Mouse (Mus musculus): ENCODE data around the gene Slc43a2.

Slc43a2 gene

DNA sequence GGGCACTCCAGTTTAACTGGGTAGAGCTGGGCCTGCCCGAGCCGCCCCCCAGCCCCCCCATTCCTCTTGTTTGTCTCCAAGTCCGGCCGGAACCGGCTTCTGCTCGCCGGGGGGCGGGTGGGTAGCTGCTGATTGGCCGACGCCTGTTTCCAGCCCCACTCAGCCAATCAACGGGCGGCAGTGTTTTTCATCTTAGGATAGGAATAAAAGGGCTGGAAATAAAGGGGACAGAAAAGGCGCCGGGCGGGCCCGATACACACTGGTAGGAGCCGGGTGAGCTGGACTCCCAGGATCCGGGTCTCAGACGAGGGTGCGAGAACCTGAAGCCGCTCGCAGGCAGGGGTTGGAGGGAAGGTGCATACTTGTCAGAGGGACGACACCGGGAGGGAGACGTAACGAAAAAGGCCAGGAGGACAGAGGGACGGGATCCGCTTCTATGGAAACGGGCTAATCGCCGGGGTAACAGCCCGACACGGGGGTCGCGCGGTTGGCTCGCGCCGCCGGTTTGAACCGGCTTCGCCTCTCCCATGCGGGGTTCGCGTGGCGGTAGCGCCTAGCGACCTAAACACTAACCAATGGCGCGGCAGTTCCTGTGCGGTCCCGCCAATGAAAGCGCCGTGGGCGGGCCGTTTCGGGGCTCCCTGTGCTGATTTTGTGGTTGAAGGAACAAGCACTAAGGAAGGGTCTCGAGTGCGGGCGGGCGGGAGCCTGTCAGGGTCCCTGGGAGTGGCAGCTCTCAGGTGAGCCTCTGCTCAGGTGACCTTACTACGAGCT lies at the start of gene Slc43a2:
TSS of gene Slc43a2 (plus strand) at position 226 of the 774 bp plus-strand sequence.
- DNase-seq (ENCODE audit: low spot score), result peak; percentile 95

DNA sequence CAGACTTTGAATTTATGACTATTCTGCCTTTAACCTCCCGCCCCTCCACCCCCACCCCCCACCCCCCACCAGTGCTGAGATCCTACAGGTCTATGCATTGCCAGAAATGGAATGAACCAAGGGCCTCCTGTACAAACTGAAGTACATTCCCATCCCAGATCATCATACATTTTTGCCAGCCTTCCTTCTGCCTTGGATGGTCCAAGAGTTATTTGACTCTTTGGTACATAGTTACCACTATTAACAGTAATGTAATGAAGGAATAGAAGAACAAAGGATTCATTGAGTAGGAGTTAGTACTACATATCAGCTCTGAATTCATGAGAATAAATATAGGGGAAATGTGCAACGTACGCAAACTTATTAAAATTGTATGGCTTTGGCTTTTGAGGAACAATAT lies 45.3 kb upstream of the Slc43a2 start:
- no peak for DNase-seq (ENCODE audit: low spot score)

DNA sequence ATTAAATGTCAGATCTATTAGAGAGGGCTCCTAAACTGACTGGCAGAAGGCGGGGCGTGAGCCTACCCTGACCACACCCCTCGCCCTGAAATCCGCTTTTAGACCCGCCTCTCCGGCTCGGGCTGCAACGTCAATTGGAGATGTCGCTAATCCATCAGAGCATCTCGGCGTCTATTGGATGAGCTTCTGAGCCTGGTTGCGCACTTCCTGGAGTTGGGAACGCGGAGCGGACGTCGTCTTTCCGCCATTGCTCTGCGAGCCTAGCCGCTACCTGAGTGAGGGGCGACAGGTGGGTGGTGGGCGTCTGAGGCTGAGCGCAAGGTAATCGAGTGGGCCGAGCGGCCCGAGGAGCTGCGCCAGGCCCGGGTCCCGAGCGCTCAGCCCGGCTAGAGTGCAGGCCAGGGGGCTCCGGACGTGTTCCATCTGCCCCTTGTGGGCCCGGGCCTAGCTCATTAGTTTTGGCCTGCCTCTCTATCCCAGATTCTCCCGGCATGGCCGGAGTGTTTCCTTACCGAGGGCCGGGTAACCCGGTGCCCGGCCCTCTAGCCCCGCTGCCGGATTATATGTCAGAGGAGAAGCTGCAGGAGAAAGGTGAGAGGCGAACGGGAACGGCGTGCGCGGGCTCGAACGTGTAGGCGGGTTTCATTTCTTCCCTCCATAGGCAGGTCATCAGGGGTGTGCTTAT lies 44.8 kb upstream of the Slc43a2 start, which contains the start of gene Prpf8:
TSS of gene Prpf8 (plus strand) at position 216 of the 685 bp plus-strand sequence.
- peak; percentile 95 for DNase-seq (ENCODE audit: low spot score)

DNA sequence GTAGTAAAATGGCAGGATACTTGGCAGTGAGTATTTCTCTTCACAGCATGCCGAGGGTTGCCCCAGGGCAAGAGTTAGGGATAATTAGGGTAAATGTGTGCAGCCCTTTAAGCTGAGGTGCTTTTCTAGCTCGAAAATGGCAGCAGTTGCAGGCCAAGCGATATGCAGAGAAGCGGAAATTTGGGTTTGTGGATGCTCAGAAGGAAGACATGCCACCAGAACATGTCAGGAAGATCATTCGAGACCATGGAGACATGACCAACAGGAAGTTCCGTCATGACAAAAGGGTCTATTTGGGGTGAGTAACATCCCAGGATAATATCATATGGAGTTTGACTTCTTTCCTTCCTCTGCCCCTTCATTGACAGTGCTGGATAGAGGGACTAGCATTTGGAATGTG lies 44.0 kb upstream of the Slc43a2 start:
- DNase-seq (ENCODE audit: low spot score), result no peak

DNA sequence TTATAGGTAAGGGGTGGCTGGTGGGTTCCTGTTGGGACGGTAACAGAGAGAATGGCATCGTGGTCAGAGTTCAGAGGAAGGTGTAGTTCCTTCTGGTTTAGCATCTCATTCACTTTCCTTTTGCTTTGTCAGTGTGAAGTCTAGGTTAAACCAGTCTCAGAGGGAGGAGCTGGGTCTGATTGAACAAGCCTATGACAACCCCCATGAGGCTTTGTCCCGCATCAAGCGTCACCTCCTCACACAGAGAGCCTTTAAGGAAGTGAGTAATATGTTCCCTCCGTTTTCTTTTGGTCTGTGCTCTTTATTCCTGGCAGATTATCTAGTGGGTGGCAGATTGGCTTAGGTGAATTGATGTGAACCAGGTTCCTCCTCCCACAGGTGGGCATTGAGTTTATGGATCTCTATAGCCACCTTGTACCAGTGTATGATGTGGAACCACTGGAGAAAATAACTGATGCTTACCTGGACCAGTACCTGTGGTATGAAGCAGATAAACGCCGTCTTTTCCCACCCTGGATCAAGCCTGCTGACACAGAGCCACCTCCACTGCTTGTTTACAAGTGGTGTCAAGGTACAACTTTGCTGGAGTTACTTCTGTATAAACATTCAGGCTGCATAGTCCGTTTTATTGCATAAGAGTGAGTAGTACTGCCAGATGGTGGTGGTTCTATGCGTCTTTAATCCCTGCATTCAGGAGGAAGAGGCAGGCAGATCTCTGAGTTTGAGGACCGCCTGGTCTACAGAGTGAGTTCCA lies 37.0 kb upstream of the Slc43a2 start:
- DNase-seq (ENCODE audit: low spot score), result no peak

DNA sequence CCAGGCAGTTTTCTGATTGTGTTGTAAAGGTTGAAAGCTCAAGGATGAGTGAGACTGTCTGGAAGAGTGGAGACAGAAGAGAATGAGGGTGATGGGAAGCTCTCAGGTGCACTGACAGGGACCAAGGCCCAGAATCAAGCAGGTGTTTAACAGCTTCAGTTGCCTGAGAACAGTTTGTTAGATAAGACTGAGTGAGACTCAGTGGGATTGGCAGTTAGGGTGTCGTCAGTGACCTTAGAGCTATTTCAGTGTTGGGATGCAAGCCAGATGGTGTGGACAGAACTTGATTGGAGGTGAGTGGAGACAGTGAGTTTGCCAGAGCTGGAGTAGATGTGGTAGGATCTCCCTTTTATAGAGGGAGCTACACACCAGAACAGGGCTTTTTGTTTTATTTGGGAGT lies 33.4 kb upstream of the Slc43a2 start:
- DNase-seq (ENCODE audit: low spot score), result no peak

DNA sequence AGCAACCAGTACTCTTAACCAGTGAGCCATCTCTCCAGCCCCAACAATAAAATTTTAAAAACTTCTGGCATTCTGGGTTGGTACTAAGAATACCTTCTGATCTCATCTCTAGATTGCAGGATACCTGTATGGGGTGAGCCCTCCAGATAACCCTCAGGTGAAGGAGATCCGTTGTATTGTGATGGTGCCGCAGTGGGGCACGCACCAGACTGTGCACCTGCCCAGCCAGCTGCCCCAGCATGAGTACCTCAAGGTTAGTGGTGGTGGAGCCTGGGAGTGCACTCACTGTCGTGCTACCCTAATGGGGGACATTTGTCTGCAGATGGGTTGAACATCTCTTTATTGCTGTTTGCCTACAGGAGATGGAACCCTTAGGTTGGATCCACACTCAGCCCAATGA lies 23.3 kb upstream of the Slc43a2 start:
- no peak for DNase-seq (ENCODE audit: low spot score)

DNA sequence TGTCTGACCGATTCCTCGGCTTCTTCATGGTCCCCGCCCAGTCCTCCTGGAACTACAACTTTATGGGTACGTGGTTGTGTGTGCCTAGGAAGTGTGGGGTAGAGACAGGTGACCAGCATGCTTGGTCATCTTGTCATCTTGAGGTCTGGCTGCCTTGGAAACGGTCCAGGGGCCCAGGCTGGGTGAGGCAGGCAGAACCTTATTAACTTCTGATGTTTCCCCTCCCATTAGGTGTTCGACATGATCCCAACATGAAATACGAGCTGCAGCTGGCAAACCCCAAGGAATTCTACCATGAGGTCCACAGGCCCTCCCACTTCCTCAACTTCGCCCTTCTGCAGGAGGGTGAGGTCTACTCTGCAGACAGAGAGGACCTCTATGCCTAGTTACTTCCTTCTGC lies 22.6 kb upstream of the Slc43a2 start:
- no peak for DNase-seq (ENCODE audit: low spot score)

DNA sequence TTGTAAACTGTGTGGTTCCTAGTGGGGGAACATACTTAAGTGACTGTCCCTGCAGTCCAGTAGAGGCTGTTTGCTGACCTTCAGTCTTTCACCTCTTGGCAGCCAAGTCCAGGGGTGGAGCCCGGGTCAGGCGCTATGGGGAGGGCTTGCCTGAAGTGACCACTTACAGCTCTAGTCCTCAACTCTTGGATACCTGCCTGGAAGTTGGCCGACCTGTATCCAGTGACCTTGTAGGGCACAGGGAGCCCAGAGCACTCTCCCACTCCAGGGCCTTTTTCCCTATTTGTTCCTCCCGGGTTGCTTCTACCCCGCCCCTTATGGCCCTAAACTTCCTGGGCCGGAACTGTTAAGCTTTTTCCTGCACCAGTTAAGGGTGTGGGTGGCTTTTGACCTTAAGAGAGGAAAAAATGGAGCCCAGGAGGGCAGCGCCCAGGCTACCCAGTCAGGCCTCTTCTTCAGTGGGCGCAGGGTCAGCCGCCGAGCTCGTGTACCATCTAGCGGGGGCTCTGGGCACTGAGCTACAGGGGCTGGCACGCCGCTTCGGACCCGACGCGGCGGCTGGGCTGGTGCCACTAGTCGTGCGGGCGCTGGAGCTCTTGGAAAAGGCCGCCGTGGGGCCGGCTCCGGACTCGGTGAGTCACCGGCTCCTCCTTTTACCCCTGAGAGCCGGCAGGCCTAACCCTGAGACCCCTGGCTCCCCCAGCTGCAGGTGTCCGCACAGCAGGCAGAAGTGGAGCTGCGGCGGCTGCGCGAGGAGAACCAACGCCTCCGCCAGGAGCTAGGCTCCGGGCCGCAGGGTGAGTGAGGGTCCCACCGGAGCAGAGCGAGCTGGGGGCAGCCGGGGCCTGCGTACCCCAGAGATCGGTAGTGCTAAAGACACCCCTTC lies 21.5 kb upstream of the Slc43a2 start, which contains the start of gene Rilp:
TSS of gene Rilp (plus strand) at position 354 of the 886 bp plus-strand sequence.
- peak; percentile 78 for DNase-seq (ENCODE audit: low spot score)

DNA sequence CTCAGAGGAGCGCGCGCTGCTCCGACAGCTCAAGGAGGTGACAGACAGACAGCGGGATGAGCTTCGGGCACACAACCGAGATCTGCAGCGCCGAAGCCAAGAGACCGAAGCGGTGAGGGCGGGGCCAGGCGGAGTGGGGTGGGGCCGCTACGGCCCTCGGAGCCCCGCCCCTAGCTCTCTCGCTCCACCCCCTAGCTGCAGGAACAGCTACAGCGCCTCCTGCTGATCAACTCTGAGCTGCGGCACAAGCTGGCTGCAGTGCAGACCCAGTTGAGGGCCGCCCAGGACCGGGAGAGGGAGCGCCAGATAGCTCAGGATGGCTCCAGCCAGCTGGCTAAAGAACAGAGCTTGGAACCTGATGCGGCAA lies 20.9 kb upstream of the Slc43a2 start:
- peak; percentile 99 for DNase-seq (ENCODE audit: low spot score)

DNA sequence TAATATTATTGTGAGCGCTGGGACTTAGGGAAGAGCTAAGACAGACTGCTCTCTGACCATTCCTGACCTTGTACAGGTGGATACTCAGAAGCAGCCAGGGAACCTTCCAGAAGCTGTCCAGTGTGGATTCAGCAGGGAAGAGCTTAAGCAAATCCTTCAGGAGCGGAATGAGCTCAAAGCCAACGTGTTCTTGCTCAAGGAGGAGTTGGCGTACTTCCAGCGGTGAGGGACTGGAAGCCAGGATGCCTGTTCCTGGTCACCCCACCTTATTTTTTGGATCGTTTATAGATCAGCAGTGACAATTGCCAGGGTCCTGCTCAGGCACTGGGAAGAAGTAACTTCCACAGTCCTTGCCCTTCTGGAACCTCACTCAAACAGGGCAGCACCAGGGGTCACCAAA lies 20.3 kb upstream of the Slc43a2 start:
- DNase-seq (ENCODE audit: low spot score), result peak; percentile 83

DNA sequence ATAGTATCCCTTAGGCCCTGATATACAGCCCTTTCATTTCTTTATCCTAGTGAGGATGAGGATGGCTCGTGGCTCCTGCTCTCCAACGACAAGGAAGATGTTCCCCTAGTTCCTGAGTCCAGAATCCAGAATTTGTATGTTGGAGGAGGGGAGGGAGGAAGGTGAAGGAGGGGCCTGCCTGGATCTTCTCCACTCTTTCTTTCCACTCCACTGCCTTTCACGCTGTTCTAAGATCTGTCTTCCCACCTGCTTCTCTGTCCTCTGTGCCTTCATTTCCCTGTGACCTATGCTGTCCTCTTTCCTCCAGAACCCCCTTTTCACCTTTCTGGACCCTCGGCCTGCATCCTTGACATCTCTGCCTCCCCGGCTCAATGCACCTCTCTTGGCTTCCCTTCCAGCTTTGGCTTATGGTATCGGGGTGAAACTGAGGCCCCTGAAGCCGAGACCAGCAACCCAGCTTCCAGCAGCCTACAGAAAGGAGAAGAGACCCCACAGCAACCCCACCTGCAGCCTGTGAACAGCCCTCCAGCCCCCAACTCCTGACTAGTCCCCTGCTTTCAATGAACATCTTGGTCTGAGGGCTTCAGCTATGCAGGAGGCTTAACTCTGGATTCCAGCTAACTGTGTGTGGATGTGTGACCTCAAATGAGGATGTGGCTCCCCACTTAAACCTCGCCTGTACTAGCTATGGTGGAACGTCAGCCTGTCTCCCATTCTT lies 19.0 kb upstream of the Slc43a2 start:
- no peak for DNase-seq (ENCODE audit: low spot score)

DNA sequence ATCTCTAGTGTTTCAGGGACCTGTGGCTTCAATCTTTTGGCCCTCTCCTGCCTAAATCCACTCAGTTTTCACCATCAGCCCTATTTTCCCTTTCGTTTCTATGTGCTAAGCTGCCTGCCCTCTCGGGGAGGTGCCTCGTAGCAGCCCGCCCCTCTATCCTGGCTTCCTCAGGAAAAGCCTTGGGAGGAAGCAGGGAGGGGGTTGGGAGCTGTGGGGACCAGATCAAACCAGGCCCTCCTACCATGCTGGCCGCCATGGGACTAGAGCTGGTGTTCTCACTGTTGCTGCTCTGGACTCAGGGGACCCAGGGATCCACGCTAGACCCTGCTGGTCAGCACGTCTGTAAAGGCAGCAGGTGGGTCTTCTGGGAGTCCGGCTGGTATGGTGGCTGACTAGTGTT lies 18.2 kb upstream of the Slc43a2 start, which contains the start of gene Scarf1:
TSS of gene Scarf1 (plus strand) at position 205 of the 400 bp plus-strand sequence.
- no peak for DNase-seq (ENCODE audit: low spot score)

DNA sequence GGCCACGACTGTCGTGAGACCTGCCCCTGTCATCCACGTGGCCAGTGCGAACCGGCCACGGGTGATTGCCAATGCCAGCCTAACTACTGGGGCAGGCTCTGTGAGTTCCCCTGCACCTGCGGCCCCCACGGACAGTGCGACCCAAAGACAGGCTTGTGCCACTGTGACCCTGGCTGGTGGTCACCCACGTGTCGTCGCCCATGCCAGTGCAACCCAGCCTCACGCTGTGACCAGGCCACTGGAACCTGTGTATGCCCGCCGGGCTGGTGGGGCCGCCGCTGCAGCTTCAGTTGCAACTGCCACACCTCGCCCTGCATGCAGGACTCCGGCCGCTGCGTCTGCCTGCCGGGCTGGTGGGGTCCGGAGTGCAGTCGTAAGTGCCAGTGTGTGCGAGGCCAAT lies 16.3 kb upstream of the Slc43a2 start:
- no peak for DNase-seq (ENCODE audit: low spot score)

DNA sequence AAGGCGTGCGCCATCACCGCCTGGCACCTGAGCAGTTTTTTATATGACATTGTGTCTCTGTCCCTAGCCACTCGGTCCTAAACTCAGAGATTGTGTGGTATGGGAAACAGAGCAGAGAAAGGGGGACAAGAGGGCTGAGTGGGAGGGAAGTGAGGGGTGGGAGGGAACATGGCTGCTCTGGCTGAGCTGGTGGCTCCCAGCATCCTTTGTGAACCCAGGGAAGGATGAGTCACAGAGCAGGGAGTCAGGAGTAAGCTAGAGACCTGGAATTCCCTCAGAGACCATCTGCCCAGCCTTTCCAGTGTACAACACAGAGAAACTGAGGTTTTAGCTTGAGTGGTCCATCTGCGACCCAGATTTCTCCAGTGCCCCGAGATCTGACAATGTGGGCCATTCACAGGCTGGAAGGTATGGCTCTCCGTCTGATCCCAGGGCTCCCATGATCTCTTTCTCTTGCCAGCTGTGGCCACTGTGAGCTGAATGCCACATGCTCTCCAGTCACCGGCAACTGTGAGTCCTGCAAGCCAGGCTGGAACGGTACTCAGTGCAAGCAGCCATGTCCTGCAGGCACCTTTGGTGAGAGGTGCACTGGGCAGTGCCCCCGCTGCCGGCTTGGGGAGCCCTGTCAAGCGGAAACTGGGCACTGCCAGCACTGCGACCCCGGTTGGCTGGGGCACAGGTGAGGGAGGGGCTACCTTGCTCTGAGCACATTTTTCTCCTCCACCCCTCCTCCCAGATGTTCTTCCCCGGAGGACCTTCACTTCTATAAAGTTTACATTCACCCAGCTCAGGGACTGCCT lies 11.5 kb upstream of the Slc43a2 start:
- no peak for DNase-seq (ENCODE audit: low spot score)

DNA sequence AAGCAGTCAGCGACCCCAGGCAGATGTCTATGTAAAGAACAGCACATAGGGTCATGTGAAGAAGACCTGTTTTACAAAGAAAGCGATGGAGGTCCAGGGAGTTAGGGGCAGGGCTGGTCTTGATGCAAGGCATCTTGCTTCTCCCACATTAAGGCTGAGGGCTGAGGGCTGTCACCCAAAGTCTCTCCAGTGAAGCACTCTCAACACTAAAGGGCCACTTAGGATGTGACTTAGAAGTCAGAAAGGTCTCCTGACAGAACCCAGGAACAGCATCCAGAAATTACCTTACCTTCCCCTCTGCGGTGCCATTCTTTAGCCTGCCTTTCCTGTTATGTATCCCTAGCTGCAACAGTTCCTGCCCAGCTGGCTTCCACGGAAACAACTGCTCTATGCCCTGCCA lies 9.9 kb upstream of the Slc43a2 start:
- no peak for DNase-seq (ENCODE audit: low spot score)

DNA sequence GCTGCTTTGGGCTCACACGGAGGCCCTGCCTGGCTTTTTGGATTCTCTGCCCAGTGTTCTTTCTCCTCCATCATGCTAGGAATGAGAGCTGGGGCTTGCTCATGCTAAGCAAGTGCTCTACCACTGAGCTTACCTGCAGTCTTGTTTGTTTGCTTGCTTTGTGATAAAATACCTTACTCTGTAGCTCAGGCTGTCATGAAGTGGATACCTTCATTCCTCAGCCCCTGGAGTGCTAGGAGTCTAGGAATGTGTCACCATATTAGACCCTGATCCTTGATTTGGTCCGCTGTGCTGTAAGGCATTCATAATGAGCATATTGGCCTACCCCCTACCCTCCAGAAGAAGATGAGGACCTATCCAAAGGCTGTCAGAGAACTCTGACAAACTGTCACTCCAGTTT lies 8.7 kb upstream of the Slc43a2 start:
- no peak for DNase-seq (ENCODE audit: low spot score)

DNA sequence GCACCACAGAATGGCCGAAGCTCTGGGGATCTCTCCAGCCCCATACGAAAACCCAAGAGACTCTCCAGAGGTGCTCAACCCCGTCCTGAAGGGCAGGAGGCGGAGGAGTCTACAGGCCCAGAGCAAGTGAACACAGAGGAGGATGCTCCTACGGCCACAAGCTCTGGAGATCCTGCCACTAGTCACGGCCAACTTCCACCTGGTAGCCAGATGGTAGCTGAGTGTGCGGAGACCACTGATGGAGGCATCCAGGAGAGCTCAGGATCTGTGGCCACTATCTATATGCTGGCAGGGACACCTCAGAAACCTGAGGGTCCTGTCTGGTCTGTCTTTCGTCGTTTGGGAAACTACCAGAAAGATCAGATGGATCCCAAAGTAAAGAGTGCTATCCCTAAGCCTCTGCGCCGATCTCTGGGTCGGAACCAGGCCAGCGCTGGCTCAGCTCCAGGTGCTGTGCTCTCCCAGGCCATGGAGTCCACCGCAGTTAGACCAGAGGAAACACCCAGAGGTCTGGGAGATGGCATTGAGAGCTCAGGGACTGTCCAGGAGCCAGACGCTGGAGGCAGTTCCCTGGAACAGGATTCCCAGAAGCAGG lies 5.9 kb upstream of the Slc43a2 start:
- DNase-seq (ENCODE audit: low spot score), result no peak

DNA sequence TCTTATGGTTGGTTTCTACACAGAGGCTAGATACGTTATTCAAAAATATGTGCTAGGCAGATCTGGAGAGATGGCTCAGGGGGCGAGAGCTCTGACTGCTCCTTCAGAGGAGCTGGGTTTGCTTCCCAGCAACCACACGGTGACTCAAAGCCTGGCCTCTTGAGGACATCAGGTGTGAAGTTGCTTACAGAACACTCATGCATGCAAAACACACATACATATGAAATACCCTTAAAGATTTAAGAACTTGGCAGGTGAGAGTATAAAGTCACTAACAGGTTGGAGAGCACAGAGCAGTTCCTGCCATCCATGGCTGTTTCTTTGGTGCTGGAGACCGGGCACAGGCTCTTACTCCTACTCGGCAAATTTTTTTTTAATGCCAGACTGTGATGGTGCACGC lies 4.6 kb upstream of the Slc43a2 start:
- DNase-seq (ENCODE audit: low spot score), result no peak

DNA sequence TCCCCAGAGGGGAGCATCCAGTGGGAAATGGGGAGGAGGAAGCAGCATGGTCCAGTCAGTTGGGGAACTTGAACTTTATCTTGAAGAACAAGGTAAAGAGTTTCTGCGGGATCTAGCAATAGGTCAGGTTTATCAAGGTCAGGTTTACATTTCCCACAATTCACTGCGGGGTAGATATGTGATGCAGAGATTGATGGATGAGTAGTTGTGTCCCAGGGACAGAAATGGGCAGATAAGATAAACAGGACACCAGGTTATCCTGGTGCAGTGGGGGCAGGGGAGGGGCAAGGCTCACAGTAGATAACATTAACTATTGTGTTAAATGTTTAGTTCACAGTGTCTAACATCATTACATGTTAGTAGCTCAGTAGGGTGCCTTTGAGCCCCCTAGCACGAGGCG lies 1.7 kb upstream of the Slc43a2 start:
- no peak for DNase-seq (ENCODE audit: low spot score)

Data from testis, postnatal 10 days (tissue).